Mouse (Mus musculus) MEL (cell line): ENCODE results near the gene Pknox2. TPM values are rescaled to one million over a fixed set of nuclear protein-coding genes. Genes with fewer than 3 reads are reported as not detected.

Experiments used
- DNase-seq: peaks from one replicate; pipeline ENCODE4 v3.0.0; 2011; ENCODE audit warnings: low read depth, low spot score
- H3K27ac ChIP-seq: 2 replicates; pipeline ENCODE4 v1.5.1; 2012; ENCODE audit warnings: low read depth, mild to moderate bottlenecking, control low read depth, low read length, moderate library complexity; ENCODE audit not compliant: control insufficient read depth
- H3K27me3 ChIP-seq, 2 experiments: fragments of 150-350 bp in 1 of 2; sonication (generic) in 1 of 2; 2 replicates each; pipeline ENCODE4 v1.6.1; 2012; ENCODE audit warnings: low read length in 2 of 2, mild to moderate bottlenecking in 2 of 2, improper control_type of control experiment in 1 of 2, moderate library complexity in 1 of 2; ENCODE audit not compliant: insufficient read depth in 2 of 2, control insufficient read depth in 1 of 2
- H3K36me3 ChIP-seq, 2 experiments: 2 replicates each; pipeline ENCODE4 v1.6.1; 2012 to 2014; ENCODE audit warnings: low read length in 2 of 2, improper control_type of control experiment in 1 of 2, inconsistent platforms in 1 of 2, mild to moderate bottlenecking in 1 of 2; ENCODE audit not compliant: insufficient read depth in 2 of 2, control insufficient read depth in 1 of 2
- H3K4me1 ChIP-seq, 2 experiments: fragments of 150-350 bp in 1 of 2; sonication (generic) in 1 of 2; 2 replicates each; pipeline ENCODE4 v1.6.1; 2012; ENCODE audit warnings: low read length in 2 of 2, improper control_type of control experiment in 1 of 2, mild to moderate bottlenecking in 1 of 2; ENCODE audit not compliant: insufficient read depth in 2 of 2, control insufficient read depth in 1 of 2
- H3K4me3 ChIP-seq, 2 experiments: fragments of 150-350 bp in 1 of 2; sonication (generic) in 1 of 2; 2 replicates each; pipeline ENCODE4 v1.5.1; 2012; ENCODE audit warnings: low read depth in 2 of 2, low read length in 2 of 2, mild to moderate bottlenecking in 2 of 2, moderate library complexity in 2 of 2, control low read depth in 1 of 2, improper control_type of control experiment in 1 of 2; ENCODE audit not compliant: control insufficient read depth in 1 of 2, insufficient read depth in 1 of 2
- H3K79me2 ChIP-seq: 2 replicates; pipeline ENCODE4 v1.6.1; 2012; ENCODE audit warnings: mild to moderate bottlenecking, low read length, moderate library complexity; ENCODE audit not compliant: control insufficient read depth, poor library complexity, insufficient read depth
- H3K9ac ChIP-seq: 2 replicates; pipeline ENCODE4 v1.6.1; 2012; ENCODE audit warnings: low read depth, mild to moderate bottlenecking, control low read depth, low read length, moderate library complexity; ENCODE audit not compliant: control insufficient read depth, poor library complexity, severe bottlenecking
- H3K9me3 ChIP-seq: fragments of 150-350 bp; sonication (generic); replicated peaks from 2 replicates; pipeline ENCODE4 v1.6.1; 2012; ENCODE audit warnings: mild to moderate bottlenecking, low read length, improper control_type of control experiment, moderate library complexity; ENCODE audit not compliant: insufficient read depth
- E2F4 ChIP-seq: IDR thresholded peaks from 2 replicates; pipeline ENCODE4 v1.6.1; 2011; ENCODE audit warnings: low read depth, low read length, improper control_type of control experiment, borderline replicate concordance
- EP300 ChIP-seq, 2 experiments: IDR thresholded peaks; 2 replicates each; pipeline ENCODE4 v1.6.1; 2011; ENCODE audit warnings: improper control_type of control experiment in 2 of 2, low read length in 2 of 2, low read depth in 1 of 2, mild to moderate bottlenecking in 1 of 2
- JUND ChIP-seq: IDR thresholded peaks from 2 replicates; pipeline ENCODE4 v1.6.1; 2011; ENCODE audit warnings: low read depth, mild to moderate bottlenecking, improper control_type of control experiment, low read length
- MAFK ChIP-seq: IDR thresholded peaks from 2 replicates; pipeline ENCODE4 v1.6.1; 2011; ENCODE audit warnings: low read depth, mild to moderate bottlenecking, low read length, improper control_type of control experiment, borderline replicate concordance
- MAX ChIP-seq: IDR thresholded peaks from 2 replicates; pipeline ENCODE4 v1.6.1; 2011; ENCODE audit warnings: low read length, improper control_type of control experiment
- MXI1 ChIP-seq: IDR thresholded peaks from 2 replicates; pipeline ENCODE4 v1.6.1; 2011; ENCODE audit warnings: mild to moderate bottlenecking, low read depth, low read length, improper control_type of control experiment
- MYB ChIP-seq: IDR thresholded peaks from 2 replicates; pipeline ENCODE4 v1.6.1; 2011; ENCODE audit warnings: mild to moderate bottlenecking, low read depth, low read length, improper control_type of control experiment
- MYC ChIP-seq: IDR thresholded peaks from 2 replicates; pipeline ENCODE4 v1.6.1; 2011; ENCODE audit warnings: low read depth, mild to moderate bottlenecking, low read length, improper control_type of control experiment, moderate library complexity
- NRF1 ChIP-seq: IDR thresholded peaks from 2 replicates; pipeline ENCODE4 v1.6.1; 2014; ENCODE audit warnings: low read depth, mild to moderate bottlenecking, inconsistent platforms, low read length, improper control_type of control experiment, moderate library complexity; ENCODE audit not compliant: poor library complexity, insufficient read depth, severe bottlenecking
- POLR2AphosphoS2 ChIP-seq: IDR thresholded peaks from 2 replicates; pipeline ENCODE4 v1.6.1; 2011; ENCODE audit warnings: low read length, improper control_type of control experiment
- POLR2AphosphoS5 ChIP-seq: IDR thresholded peaks from 2 replicates; pipeline ENCODE4 v1.6.1; 2012; ENCODE audit warnings: low read depth, borderline replicate concordance, mild to moderate bottlenecking, inconsistent platforms, low read length, moderate library complexity, mixed read lengths
- RAD21 ChIP-seq: IDR thresholded peaks from 2 replicates; pipeline ENCODE4 v1.6.1; 2011; ENCODE audit warnings: mild to moderate bottlenecking, low read depth, low read length, improper control_type of control experiment
- TAL1 ChIP-seq: IDR thresholded peaks from 2 replicates; pipeline ENCODE4 v1.6.1; 2012; ENCODE audit warnings: mild to moderate bottlenecking, inconsistent platforms, low read length, moderate library complexity, mixed read lengths
- TCF12 ChIP-seq: IDR thresholded peaks from 2 replicates; pipeline ENCODE4 v1.6.1; 2014; ENCODE audit warnings: low read depth, mild to moderate bottlenecking, inconsistent platforms, low read length, improper control_type of control experiment, moderate library complexity
- ZC3H11A ChIP-seq: IDR thresholded peaks from 2 replicates; pipeline ENCODE4 v1.6.1; 2012; ENCODE audit warnings: low read depth, mild to moderate bottlenecking, inconsistent platforms, low read length, improper control_type of control experiment
- ZNF384 ChIP-seq: IDR thresholded peaks from 2 replicates; pipeline ENCODE4 v1.6.1; 2012; ENCODE audit warnings: low read depth, mild to moderate bottlenecking, inconsistent platforms, low read length, improper control_type of control experiment
- polyA plus RNA-seq, 2 experiments: library from polyadenylated mRNA; stranded (reverse) in 1 of 2; unstranded in 1 of 2; fragments of >175 nt in 1 of 2; fragments of >200 nt in 1 of 2; gene quantifications; 2 replicates each; pipeline versions ENCODE4 v1.2.1 to v1.2.4; 2012; ENCODE audit warnings: low replicate concordance in 2 of 2, low read depth in 1 of 2; ENCODE audit not compliant: insufficient read length in 2 of 2, insufficient read depth in 1 of 2, missing spikeins in 1 of 2
- total RNA-seq: library from RNA; depleted of rRNA; stranded (reverse); fragments of 300-350 nt; gene quantifications from 2 replicates; pipeline ENCODE4 v1.2.3, GENCODE M21; 2012

Pknox2 gene
- total and polyA plus RNA-seq, 3 experiments = not detected

DNA sequence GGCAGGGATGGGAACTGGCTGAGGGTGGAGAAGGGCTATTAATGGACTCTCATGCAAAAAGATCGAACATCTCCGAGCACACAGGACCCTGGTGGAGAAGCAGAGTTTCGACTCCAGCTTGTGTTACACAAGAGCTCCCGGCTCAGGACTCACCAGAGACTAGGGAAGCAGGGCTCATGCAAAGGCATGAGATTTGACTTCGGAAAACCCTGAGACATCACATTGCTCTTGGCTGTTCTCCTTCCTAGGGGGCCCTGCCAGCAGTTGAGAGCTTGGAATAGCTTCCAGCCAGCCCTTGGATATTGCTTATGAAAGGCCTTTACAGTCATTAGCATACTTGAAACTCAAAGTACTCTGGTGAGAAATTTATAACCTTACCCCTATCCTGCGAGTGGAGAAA lies 26.4 kb downstream of the Pknox2 start:
- no peak for DNase-seq
- Histone ChIP-seq H3K36me3 (no peaks in the 10 kb centered on the region), H3K27me3 (peaks cover 0 to 3% of the 10 kb centered on the region in 2 experiments; a peak in 2 of 4 replicates), H3K4me1 (no peaks in the 10 kb centered on the region), H3K79me2 (no peaks in the 10 kb centered on the region), H3K27ac (no peak overlapping the region), H3K9me3 (no peaks in the 10 kb centered on the region), H3K4me3 (no peak overlapping the region), H3K9ac (no peak overlapping the region)
- TF ChIP-seq MYB = no peak
- TF ChIP-seq ZC3H11A = no peak
- TF ChIP-seq ZNF384 = no peak
- TF ChIP-seq NRF1 = no peak
- TF ChIP-seq POLR2AphosphoS5 = no peak
- TF ChIP-seq E2F4 = no peak
- TF ChIP-seq MAFK = no peak
- no peak for TF ChIP-seq MXI1

DNA sequence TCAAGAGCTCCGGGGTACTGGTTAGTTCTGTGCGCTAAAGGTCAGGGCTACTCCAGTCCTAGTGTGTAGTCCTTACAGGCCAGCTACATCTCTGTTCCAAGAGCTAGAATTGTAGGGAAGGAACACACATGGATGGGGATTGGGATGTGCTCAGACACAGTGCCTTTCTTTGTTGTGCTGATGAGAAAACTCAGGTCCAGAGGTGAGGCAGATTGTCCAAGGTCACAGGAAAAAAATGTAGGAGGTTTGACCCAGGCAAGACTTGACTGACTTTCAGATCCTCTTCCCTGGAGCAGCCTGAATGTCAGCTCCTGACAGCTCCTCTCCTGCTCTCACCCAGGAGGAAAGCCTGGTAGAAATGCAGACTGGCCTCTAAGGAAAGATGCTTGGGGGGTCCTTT lies 29.7 kb downstream of the Pknox2 start:
- DNase-seq = no peak
- H3K27ac ChIP-seq = no peak overlapping the region
- no peak overlapping the region for H3K9ac ChIP-seq
- no peaks in the 10 kb centered on the region for H3K9me3 ChIP-seq
- H3K4me3 ChIP-seq = no peak overlapping the region
- no peaks in the 10 kb centered on the region for H3K36me3 ChIP-seq
- H3K4me1 ChIP-seq = no peaks in the 10 kb centered on the region
- H3K79me2 ChIP-seq = no peaks in the 10 kb centered on the region
- peaks cover 0 to 4% of the 10 kb centered on the region in 2 experiments; a peak in 1 of 4 replicates for H3K27me3 ChIP-seq
- no peak for TF ChIP-seq EP300 (IDR thresholded peaks at IDR 0.05; ENCODE audit: low read depth in 1 of 2, low read length in 2 of 2)
- TF ChIP-seq TCF12 = no peak
- no peak for TF ChIP-seq POLR2AphosphoS2
- no peak for TF ChIP-seq MAX
- TF ChIP-seq JUND = no peak
- no peak for TF ChIP-seq MYC
- no peak for TF ChIP-seq MAFK
- no peak for TF ChIP-seq MYB
- no peak for TF ChIP-seq TAL1
- TF ChIP-seq RAD21 = no peak
